Mouse (Mus musculus) liver, embryonic 14.5 days (tissue): Measurements from ENCODE around the gene Lcp1.

ENCODE experiments used
- CTCF ChIP-seq: IDR thresholded peaks from 2 replicates; pipeline ENCODE4 v1.5.1; 2016; ENCODE audit warnings: antibody characterized with exemption, low read depth, control low read depth
- EP300 ChIP-seq: IDR thresholded peaks from 2 replicates; pipeline ENCODE4 v1.6.1; 2016; ENCODE audit warnings: antibody characterized with exemption, low read depth

DNA sequence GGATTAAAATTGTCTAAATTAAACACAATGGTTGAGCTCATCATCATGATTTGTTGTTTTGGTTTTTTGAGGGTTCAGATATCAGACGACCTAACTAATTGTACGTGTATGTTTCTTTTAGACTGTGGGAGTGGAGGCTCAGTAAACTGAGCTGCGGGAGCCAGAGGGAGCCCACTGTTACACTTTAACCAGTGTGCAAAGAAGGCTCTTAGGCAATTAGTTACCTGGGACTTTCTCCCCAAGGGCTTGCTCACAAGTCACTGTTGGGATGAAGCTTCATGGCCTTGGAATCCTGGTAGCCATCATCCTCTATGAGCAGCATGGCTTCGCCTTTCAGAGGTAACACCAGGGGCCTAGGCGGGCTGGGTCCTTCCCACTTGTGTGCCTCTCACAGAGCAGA is 111.2 kb downstream of the Lcp1 start, which contains the start of gene Cpb2:
- TF ChIP-seq CTCF (no peak), EP300 (no peak)
